Mouse (Mus musculus): ENCODE data around the gene Otogl.

Otogl gene

DNA sequence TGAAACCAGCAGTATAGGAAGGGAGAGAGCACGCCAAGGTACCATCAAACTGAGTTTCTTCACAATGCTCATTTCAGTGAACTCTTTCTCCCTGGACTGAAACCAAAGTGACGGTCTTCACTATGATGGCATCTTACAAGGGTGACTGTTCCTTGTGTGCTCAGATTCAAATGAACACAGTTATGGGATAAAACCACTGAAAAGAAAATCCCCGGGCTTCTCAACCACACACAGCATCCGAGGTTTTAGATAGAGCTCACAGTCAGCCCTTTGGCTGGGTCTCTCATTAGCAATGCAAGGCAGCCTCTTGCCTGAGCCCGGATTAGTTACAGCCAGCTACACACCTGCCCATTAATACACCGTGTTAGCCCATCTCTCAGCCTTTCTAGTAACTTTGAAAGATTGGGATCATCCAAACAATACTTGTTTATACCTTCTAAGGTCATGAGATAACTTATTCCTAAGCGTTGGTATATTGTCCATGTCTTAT lies at the start of gene Otogl:
Gene Otogl, minus strand, starts transcription at position 51 of the 490 bp plus-strand sequence.
- DNase-seq = no peak

DNA sequence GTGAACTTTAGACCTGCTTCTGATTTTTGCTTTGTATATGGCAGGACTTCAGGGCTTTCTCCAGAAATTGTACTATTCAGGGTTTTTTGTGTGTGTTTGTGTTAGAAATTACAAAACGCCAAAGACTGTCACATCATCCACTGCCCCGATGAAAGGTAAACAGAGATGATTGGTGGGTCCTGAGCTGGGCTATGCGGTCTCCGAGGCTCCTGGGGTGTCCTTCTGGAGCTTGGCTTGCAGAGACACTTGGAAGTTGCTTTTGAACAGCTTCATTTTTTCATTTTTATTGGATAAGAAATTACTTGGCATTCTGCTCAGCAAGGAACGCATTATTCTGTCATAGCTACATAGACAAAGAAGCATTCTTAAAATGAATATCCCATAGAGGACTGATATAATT lies 44.7 kb upstream of the Otogl start:
- DNase-seq = no peak

DNA sequence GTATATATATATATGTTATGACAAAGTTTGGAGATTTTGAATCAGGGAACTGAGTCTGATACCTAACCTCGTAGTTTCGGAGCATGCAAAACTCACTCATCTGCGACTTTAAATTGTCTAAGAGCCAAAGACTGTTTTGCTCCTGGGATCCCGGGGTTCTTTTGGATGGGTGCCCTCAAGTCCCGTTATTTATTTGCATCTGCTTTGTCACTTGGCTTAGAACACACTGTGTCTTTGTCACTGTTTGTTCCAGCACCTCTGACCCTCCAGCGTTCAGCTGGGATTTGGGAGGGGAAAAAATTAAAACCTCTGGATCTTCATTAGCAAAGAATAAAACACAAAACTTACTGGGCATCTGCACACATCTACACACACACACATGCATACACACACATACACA lies 42.5 kb upstream of the Otogl start:
- DNase-seq = no peak

DNA sequence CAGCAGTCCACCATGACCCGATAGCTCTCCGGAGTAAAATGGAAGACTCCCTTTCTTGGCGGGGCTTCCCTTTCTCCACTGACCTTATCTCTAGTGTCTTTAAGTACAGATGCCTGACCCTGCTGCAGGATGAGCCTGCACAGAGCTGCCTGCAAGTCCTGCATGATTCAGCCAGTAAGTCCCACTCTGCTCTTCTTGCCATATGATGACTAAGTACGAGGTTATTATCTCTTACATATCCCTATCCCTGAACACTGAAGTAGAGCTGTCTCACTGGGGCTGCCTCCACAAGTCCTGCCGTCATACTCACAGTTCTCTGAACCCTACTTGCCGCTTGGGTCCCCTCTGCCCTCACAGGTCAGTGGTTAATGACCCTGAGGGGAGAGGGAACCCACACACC lies 39.7 kb upstream of the Otogl start:
- no peak for DNase-seq

DNA sequence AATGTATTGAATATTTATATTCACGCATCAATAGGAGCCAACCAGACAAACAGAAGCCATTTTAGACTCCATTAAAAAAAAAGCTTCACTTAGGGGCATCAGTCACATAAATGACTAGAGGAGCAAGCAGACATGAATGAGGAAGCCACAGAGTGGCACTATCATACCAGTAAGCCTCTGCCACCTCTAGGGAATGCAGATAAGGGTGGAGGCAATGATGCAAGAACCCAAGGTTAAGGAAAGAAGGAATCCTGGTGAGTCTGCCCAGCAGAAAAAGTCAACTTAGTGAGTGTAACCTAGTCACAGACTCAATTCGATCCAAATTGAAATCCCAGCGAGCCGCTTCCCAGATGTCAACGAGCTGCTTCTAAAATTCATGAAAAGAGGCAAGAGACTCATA lies 38.0 kb upstream of the Otogl start:
- no peak for DNase-seq

DNA sequence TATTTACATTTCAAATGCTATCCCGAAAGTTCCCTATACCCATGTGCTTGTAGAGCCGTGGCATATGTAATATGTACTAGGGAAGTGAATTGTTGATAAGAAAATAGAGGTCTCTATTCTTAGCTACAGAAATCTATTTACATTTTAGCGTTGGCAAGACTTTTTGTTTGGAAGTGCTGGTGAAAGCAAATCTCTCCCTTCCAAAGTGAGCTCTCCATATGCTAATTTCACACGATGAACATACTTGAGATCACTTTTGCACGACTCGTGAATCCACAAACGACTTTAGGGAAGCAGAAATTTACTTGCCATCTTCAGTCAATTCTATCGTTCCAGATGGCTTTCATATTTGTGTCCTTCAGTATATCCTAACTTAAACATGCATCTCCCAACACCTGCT lies 36.7 kb upstream of the Otogl start:
- DNase-seq = no peak

DNA sequence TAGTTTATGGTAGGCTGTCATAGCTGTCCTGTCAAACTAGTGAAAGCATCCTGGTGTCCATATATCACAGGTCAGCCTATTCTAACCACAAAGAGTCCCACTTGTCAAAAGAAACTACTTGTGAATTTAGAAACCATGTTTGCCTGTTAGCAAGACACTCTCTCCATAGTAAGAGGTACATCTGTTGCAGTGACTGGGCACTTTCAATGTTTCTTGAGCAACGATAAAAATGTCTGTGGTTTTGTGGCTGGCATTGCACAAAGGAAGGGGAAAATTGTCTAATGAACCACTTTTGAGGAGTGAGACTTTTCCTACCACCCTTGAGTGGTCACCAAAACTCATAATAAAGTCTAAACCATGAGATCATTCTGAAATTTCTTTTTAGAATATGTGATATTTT lies 36.1 kb upstream of the Otogl start:
- no peak for DNase-seq

DNA sequence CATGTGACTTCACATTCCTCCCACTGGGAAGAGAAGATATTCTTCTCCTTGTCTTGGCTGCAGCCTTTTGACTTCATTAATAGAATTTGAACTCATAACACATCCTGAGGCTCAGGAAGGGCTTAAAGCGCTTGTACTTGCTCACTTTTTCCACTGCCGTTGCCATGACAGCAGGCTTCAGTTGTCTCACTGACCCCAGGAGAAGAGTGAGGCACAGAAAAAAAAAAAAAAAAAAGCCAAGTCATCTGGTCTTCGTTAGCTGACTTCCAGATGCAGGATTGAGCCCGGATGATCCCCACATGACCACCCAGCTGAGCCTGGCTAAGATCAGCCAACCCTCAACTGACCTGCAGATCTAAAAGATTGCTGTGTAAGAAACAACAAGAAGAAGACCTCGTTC lies 34.4 kb upstream of the Otogl start:
- DNase-seq = no peak

DNA sequence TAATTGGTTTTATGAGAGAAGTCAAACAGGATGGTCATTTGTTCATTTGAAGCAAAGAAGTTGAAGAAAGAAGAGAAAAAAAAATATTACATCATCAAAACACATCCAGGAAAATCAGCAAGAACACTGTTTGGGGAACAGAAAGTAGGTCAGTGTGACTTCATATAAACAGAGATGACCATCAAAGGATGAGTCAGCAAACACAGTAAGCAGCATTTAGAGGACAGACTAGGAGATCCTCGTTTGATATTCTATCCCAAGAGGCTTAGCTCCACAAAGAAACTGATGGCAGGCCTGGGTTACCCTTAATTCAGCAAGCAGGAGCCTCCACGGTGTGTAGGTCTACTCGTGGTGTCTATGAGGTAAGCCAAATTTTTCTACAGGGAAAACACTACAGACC lies 31.9 kb upstream of the Otogl start:
- DNase-seq = no peak

DNA sequence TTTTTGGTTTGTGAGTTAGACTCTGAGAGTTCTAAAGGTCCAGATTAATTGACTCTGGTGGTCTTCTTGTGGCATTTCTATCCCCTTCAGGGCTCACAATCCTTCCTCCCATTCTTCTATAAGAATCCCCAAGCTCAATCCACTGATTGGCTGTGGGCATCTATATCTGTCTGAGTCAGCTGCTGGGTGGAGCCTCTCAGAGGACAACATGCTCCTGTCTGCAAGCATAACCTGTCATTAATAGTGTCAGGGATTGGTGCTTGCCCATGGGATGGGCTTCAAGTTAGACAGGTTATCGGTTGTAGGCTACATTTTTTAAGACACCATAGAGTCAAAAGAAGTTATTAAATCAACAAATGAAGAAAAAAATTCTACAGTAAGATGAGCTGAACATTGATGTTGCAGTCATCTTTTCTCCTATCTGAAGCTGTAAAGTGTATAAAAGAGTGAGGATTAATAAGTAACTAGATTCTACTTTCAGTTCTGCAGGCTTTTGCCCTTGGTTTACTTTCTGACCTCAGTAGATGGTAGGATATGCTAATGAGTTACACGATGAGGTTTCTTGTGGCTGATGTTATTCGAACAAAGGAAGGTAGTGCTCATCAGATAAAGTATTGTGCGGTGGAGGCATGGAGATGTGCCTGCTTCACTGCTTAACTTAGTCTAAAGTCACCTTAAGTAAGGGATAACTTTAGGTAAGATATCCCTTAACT lies 29.4 kb upstream of the Otogl start:
- no peak for DNase-seq

DNA sequence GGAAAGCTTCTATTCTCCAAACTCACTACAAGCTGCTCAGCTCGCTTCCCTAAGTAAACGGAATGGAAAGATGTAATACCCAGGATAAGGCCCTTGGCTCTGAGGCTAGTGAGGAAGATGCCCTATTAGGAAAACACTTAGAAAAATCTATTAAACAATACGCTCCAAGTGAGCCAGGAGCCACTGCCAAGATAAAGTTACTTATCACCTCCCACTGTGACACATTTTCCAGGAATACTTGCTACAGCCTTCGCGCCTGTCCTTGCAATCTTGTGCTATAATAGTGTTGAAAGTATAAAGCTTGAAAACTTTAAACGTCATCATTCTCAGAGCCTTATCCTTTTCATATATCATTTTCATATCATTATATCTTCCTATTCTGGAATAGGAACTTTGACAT lies 28.4 kb upstream of the Otogl start:
- DNase-seq = no peak

DNA sequence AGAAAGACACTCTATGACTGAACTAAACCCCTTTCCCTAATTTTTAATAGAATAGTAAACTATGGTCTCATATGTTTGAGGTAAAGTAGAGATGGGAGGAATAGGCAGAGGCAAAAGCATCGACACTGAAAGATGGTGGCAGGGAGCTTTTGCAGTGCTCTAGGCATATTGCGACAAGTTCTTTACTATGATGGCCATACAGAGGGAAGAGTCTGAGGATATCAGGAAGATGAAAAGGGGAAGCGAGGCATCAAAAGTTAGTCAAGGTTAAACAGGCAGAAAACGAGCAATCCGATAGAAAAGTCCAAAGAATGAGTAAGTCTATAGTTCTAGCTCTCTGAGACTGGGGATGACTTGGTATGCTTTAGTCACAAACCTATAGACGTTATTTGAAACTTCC lies 27.9 kb upstream of the Otogl start:
- no peak for DNase-seq

DNA sequence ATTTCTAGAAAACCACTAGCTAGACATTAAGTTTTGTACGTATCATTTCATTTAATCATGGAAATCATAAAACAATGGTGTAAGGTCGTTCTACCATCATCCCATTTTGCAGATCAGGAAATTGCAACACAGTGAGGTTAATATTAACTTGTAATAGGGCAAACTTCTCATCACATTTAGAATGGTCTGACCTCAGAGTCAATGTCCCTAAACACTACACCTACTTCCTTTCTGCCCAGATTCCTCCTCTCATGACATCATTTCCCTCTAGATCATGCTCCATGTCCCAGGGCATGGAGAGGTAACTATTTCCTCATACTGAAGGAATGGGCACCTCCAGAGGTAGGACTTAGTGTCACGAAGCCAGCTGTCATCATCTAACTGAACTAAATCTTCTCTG lies 22.1 kb upstream of the Otogl start:
- no peak for DNase-seq

DNA sequence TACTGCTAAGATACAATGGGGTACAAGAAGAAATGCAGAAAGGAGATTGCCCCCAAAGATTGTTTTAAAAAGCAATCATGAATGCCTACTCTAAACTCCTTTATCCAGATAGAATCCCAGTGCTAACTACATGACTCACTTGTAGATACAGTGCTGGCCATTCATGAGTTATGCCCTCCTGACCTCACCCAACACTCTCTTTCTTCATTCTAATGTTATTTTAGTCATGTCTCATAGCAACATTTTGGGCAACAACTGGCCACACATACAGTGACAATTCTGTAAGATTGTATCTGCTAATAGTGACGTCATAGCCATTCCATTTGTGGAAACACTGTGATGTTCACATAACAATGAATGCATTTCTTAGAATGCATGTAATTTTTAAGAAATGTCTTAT lies 21.6 kb upstream of the Otogl start:
- DNase-seq = no peak

DNA sequence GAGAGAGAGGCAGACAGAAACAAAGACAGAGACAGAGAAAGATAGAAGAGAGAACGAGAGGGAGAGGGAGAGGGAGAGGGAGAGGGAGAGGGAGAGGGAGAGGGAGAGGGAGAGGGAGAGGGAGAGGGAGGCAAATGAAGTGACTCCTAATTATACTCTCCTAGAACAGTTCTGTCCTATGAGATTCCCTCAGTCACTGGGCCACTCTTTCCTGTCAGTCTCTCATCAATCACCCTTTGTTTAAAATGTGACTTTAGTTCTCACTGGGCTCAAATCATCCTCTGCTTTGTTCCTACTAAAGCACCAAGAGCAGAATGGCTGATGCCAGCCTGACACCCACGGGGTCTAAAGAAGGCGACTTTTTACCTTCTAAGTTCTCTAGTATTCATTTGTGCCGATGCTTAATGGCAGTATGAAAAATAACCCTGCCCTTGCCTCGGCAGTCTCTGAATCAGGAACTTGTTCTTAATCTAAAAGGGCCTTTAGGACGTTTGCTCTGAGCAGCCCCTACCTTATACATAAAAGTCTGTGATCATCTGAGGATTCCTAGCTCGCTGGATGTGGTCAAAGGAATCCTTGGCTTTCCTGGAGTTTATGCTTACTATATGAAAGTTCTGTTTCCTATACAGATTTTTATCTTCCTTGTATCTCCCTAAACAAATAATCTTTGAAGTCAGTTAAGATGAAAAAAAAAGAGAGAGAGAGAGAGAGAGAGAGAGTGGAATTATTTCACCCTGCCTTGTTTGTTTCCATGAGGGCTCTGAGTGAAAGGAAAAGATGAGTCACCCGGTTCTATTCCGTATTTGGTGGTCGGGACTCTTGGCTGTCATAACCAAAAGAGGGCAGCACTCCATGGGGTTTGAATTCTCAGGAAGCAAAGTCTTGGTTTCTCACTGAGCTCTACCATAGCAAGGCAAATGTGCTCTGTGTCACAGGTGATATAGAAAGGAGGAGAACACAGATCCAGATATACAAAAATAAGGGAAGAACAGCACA lies 20.2 kb upstream of the Otogl start:
- peak; percentile 36 for DNase-seq

DNA sequence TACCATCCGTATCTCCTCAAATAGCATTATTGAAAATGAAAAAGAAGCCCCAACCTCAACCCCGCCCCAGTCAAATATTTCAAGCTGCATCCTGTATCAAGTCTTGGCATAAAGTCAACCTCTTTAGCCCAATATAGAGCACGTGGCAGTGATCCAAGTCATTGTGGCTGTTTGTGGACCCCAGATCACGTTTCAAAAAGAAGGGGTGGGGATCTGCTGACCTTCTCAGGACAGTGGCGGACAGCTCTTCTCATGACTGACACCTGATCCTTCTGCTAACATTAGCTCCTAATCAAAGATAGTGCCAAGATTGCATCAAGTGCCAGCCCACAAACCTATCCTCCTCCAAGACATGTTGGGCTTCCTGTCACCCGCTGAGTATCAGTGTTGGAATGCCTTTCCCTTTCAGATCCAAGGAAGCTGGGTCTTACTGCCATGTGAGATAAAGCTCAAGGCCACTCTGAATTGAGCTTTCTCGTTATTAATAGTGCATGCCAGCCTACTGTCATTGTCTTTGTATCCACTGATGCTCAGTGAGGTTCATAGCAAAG lies 18.6 kb upstream of the Otogl start:
- DNase-seq = no peak

DNA sequence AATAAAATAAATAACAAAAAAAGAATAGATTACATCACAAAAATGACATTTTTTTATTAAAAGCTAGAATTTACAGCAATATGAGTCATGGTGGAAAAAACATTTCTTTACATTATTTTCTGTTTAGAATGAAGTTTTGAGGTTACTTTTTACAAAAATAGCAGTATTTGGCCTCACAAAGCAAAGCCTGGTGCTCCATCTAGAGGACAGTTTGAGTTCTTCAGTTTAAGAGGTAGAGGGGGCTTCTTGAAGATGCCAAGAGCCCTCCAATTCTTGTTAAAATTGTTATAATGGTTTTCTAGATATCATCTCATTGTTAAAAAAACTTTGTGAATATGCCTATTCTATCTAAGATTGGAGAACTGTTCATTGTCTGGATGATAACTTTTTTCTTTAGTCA lies 13.4 kb upstream of the Otogl start:
- no peak for DNase-seq

DNA sequence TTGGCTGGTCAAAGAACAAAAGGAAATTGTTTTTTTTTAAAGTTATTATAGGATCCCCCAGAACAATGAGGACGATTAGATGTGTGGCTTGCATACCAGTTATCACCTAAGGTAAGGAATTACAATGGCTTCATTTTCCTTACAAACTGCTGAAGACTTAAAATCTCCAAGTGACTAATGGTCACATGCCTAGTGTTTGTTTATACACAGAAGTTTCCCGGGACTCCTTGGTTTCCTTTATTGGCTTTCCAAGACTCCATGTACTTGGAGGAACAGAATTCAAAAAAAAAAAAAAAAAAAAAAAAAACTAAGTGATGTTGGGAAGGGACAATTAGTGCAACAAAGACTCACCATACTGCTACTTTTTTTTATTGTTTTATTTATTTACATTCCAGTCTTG lies 11.9 kb upstream of the Otogl start:
- no peak for DNase-seq

DNA sequence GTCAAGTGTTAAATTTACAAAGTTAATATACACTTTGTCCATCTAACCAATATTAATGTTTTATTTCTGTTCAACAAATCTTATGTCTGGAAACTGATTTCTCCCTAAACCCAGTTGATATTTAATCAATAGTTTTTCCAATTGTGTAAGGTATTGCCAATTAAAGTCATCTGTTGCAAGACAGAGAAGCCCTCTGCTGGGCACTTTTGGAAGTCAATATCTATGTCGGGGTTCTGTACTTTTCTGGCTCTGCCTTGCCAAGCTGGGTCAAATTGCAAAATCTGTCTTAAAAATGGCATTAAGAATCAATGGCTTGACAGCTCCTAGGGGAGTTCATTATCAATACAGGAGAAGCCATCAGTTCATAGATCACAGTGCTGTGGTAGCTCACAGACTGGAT lies 10.8 kb upstream of the Otogl start:
- DNase-seq = no peak

DNA sequence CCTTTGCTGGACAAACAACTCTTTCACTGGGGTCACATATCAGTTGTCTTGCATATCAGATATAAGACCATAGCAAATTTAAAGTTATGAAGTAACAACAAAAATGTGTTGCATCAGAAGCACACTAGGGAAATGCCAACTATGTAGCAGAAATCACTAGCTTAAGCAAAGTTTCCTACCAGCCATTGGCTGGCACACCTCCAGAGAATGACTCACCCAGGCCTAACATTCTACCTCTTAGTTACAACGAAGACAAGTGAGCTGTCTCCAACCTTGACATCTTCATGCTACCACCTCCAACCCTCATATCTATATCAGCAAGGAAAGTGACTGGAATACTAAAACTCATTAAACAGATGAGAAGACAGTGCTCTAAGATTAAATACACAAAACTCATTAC lies 9.6 kb upstream of the Otogl start:
- no peak for DNase-seq

DNA sequence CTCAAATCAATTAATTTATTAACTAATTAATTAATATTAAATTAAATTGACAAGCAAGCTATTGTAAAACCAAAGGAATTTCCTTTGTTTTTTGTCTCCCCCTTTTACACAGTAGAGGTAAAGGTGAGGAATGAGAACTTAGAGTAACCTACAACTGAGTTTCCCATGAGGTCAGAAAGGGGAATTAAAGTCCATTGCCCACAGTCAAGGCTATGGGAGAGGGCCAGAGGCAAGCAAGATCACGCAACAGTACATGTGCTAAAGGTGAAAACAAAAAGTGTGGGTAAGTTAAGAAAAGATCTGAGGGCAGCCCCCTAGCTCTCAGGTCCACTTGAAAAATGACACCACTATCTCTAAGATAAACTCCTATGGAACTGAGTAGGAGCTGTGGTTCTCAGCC lies 9.2 kb upstream of the Otogl start:
- no peak for DNase-seq

DNA sequence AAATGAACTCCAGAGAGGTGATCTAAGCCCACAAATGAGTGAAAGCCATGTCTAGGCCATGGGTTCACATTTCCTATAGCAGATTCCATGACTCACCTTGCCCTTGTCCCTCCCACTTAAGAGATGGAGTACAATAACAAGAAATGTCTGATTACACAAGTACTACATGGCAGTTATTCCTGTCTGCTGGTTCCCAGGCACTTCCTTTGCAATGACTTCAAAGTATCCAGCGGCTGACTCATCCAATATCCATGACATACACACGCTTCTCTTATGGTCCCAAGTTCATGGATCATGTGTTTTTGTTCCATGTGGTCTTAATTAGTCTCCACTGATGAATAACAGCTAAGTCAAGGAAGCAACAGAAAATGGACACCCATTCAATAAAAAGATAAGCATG lies 1.1 kb upstream of the Otogl start:
- DNase-seq = no peak

DNA sequence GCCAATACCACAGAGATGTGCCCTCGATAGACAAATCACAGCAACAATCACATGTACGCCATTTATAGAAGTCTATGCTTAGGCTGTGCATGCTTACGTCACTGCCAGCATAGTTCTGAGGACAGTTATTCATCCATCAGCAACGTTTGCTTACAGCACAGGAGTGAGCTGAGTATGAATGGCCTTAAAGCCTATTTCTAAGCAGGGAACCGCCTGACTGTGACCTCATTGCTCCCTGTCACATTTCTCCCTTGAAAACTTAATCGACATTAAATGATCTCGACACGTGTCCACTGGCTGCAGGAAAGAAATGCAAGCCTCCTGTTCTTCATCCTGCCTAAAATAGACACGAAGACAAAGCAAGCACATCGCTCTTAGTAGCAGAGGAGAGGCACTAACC lies 5.5 kb downstream of the Otogl start:
- no peak for DNase-seq
